Comparison of ENCODE assay signal across 18 mouse cellular contexts in genomic region chr15:99865046-99865445, GRCm38 (mm10). TPM values are rescaled to one million over a fixed set of nuclear protein-coding genes. Genes with fewer than 3 reads are reported as not detected.
A peak's percentile ranks its signal among the peaks of the same experiment; 100 is the strongest.
DNase-seq lines count a peak whose midpoint lies in the region; ATAC-seq and TF ChIP-seq lines count a peak whose summit lies in the region.
"Had no signal": no experiment of that assay in that cellular context is flagged by ENCODE, and none has a peak within 500 bp of the region (broad histone marks: within the 10 kb centered on the region; RNA-seq: fewer than 3 reads in every experiment).

No protein-coding gene starts in this region.

- 0 out of 2 replicates have a peak, but pooled peaks have one; percentile 24 for TF ChIP-seq CTCF in kidney, adult 2 months (conservative IDR thresholded peaks at IDR 0.05; ENCODE audit: insufficient read depth, insufficient read length, low read depth, low read length)
- no peak for TF ChIP-seq CTCF in testis, adult 2 months (IDR thresholded peaks at IDR 0.05; ENCODE audit: control insufficient read depth, insufficient read depth, insufficient replicate concordance, low read depth, low read length)

- TF ChIP-seq POLR2A in kidney, adult 2 months (IDR thresholded peaks at IDR 0.05; ENCODE audit: low read depth, low read length), result no peak
- TF ChIP-seq POLR2A in testis, adult 2 months (IDR thresholded peaks at IDR 0.05; ENCODE audit: control insufficient read depth, low read depth, low read length), result no peak

- H3K9ac ChIP-seq in liver, embryonic 15.5 days, result no peak overlapping the region
- H3K9ac ChIP-seq: heart, embryonic 15.5 days; limb, embryonic 15.5 days; neural tube, embryonic 15.5 days had no signal

- peak overlapping the region; percentile 82; the same call in 1 of the 2 replicates for H3K27ac ChIP-seq in kidney, adult 2 months (ENCODE audit: insufficient read depth, low read depth, low read length)
- no peak overlapping the region for H3K27ac ChIP-seq in testis, adult 2 months (ENCODE audit: control insufficient read depth, insufficient read depth, low read depth, low read length)
- H3K27ac ChIP-seq in liver, embryonic 15.5 days (replicated peaks), result peak overlapping the region; percentile 53
- H3K27ac ChIP-seq: hindbrain, embryonic 10.5 days; limb, embryonic 15.5 days; neural tube, embryonic 15.5 days had no signal

- H3K36me3 ChIP-seq in kidney, adult 2 months (ENCODE audit: control insufficient read depth, insufficient read depth, low read length), result no peaks in the 10 kb centered on the region; the same call in 1 of the 2 replicates
- H3K36me3 ChIP-seq in testis, adult 2 months (ENCODE audit: control insufficient read depth, insufficient read depth, low read length), result no peaks in the 10 kb centered on the region
- no peaks in the 10 kb centered on the region for H3K36me3 ChIP-seq in liver, embryonic 15.5 days (replicated peaks)
- H3K36me3 ChIP-seq: heart, embryonic 15.5 days; limb, embryonic 15.5 days; neural tube, embryonic 15.5 days had no signal

- peaks cover 26% of the 10 kb centered on the region for H3K4me1 ChIP-seq in kidney, adult 2 months (ENCODE audit: control insufficient read depth, insufficient read depth, low read length)
- peaks cover 16% of the 10 kb centered on the region for H3K4me1 ChIP-seq in testis, adult 2 months (ENCODE audit: control insufficient read depth, insufficient read depth, low read length)
- H3K4me1 ChIP-seq in liver, embryonic 15.5 days (replicated peaks), result peaks cover 13% of the 10 kb centered on the region

- no peaks in the 10 kb centered on the region for H3K9me3 ChIP-seq in liver, embryonic 15.5 days (replicated peaks)
- H3K9me3 ChIP-seq: heart, embryonic 15.5 days; hindbrain, embryonic 10.5 days; limb, embryonic 15.5 days; neural tube, embryonic 15.5 days had no signal

- ATAC-seq in liver, embryonic 15.5 days (ENCODE audit: insufficient read depth), result no peak
- ATAC-seq: forebrain, embryonic 14.5 days; inflammation-experienced regulatory T-cells, adult 6 months had no signal

- H3K27me3 ChIP-seq in kidney, adult 2 months (replicated peaks; ENCODE audit: control insufficient read depth, insufficient read depth, low read length), result no peaks in the 10 kb centered on the region
- no peaks in the 10 kb centered on the region for H3K27me3 ChIP-seq in testis, adult 2 months (ENCODE audit: control insufficient read depth, insufficient read depth, low read length)
- peaks cover 22% of the 10 kb centered on the region for H3K27me3 ChIP-seq in liver, embryonic 15.5 days
- H3K27me3 ChIP-seq: heart, embryonic 15.5 days; limb, embryonic 15.5 days; neural tube, embryonic 15.5 days had no signal

- 64% methylated on average over 7 of the region's 7 CpGs for WGBS in kidney, adult 2 months
- WGBS in liver, embryonic 15.5 days (ENCODE audit: insufficient replicate concordance), result 73% methylated on average over 7 of the region's 7 CpGs

- H3K4me2 ChIP-seq in liver, embryonic 15.5 days, result no peak overlapping the region
- H3K4me2 ChIP-seq: heart, embryonic 15.5 days; limb, embryonic 15.5 days; neural tube, embryonic 15.5 days had no signal

- peak; percentile 61 for DNase-seq in kidney, adult 2 months
- no peak for DNase-seq in kidney, adult 11 months
- DNase-seq in testis, postnatal 14 days (ENCODE audit: low spot score), result no peak
- DNase-seq in embryo, embryonic 11 days, result no peak
- DNase-seq in cerebellum, adult 9-10 months, result no peak
- DNase-seq: cerebellum, postnatal 10 days; midbrain, embryonic 14.5 days; right cerebral cortex, postnatal 4 days had no signal

- H3K4me3 ChIP-seq in kidney, adult 2 months (ENCODE audit: insufficient read depth, low read depth, low read length), result no peak overlapping the region
- peak overlapping the region; percentile 91 for H3K4me3 ChIP-seq in testis, adult 2 months (ENCODE audit: control insufficient read depth, low read depth, low read length)
- no peak overlapping the region for H3K4me3 ChIP-seq in liver, embryonic 15.5 days (replicated peaks)
- H3K4me3 ChIP-seq: erythroblast, embryonic 14.5 days; heart, embryonic 15.5 days; hindbrain, embryonic 10.5 days; limb, embryonic 15.5 days; myocyte; neural tube, embryonic 15.5 days had no signal

RNA-seq across cellular contexts. Expression of gene Lima1, which starts 10.2 kb away (rescaled TPM):
- polyA plus RNA-seq in kidney, adult 2 months (2012; rRNA removed), result 29.9 and 32.7 TPM in 2 replicates
- 3.8 and 4.1 TPM in 2 replicates for polyA plus RNA-seq in testis, adult 2 months (2012; rRNA removed)
- polyA plus RNA-seq in liver, embryonic 15.5 days (2015; fragmentation: Nextera tagmentation; extraction: Ambion mirVana), result 10.0 and 10.3 TPM in 2 replicates
